Mouse (Mus musculus): Measurements from ENCODE around the gene Gtpbp3. TPM values are rescaled to one million over a fixed set of nuclear protein-coding genes. Genes with fewer than 3 reads are reported as not detected.
"Not testable (repeated sequence)": the region's sequence is repeated elsewhere in the genome, so short reads cannot be mapped to it uniquely, and the experiment has no call there.

Gene Gtpbp3
- polyA plus RNA-seq, 1 experiment, result 56.8 TPM

- TF ChIP-seq CTCF (IDR thresholded peaks at IDR 0.05; ENCODE audit: borderline replicate concordance, control insufficient read depth, extremely low read depth, insufficient read depth, low read length, poor library complexity), result no peak
- no peak for TF ChIP-seq POLR2A (IDR thresholded peaks at IDR 0.05; ENCODE audit: control insufficient read depth, extremely low read depth, insufficient read depth, low read length, poor library complexity)
- Histone ChIP-seq H3K27ac (ENCODE audit: control insufficient read depth, insufficient read depth, low read length) (no peak within 1 kb of the TSS), H3K4me3 (ENCODE audit: control insufficient read depth, insufficient read depth, low read length) (no peak within 1 kb of the TSS), H3K36me3 (ENCODE audit: control insufficient read depth, insufficient read depth, low read length) (no peaks in the 10 kb centered on the region), H3K4me1 (replicated peaks; ENCODE audit: control insufficient read depth, insufficient read depth, low read length) (peaks cover 9% of the 10 kb centered on the region), H3K27me3 (ENCODE audit: control insufficient read depth, insufficient read depth, low read length) (no peaks in the 10 kb centered on the region)
- WGBS, result 87% methylated on average over 46 of the region's 46 CpGs
- DNase-seq, result no peak
Observed at GRCm38 (mm10) chr8:71525226-71526050, 37.5 kb downstream of the Gtpbp3 start, which contains the start of gene Ccdc194. TSS of gene Ccdc194 (minus strand) at chr8:71525711.

GRCm38 (mm10) chr8:71526272-71526671, 38.4 kb downstream of the Gtpbp3 start:
- H3K4me1 ChIP-seq (replicated peaks; ENCODE audit: control insufficient read depth, insufficient read depth, low read length), result peaks cover 9% of the 10 kb centered on the region
- DNase-seq, result no peak
- TF ChIP-seq POLR2A (IDR thresholded peaks at IDR 0.05; ENCODE audit: control insufficient read depth, extremely low read depth, insufficient read depth, low read length, poor library complexity), result no peak
- TF ChIP-seq CTCF (IDR thresholded peaks at IDR 0.05; ENCODE audit: borderline replicate concordance, control insufficient read depth, extremely low read depth, insufficient read depth, low read length, poor library complexity), result no peak
- WGBS, result 71% methylated on average over 6 of the region's 6 CpGs
- no peaks in the 10 kb centered on the region for H3K27me3 ChIP-seq (ENCODE audit: control insufficient read depth, insufficient read depth, low read length)
- no peaks in the 10 kb centered on the region for H3K36me3 ChIP-seq (ENCODE audit: control insufficient read depth, insufficient read depth, low read length)
- H3K4me3 ChIP-seq (ENCODE audit: control insufficient read depth, insufficient read depth, low read length), result no peak overlapping the region
- no peak overlapping the region for H3K27ac ChIP-seq (ENCODE audit: control insufficient read depth, insufficient read depth, low read length)

GRCm38 (mm10) chr8:71527162-71527870, 39.4 kb downstream of the Gtpbp3 start:
- H3K4me3 ChIP-seq (ENCODE audit: control insufficient read depth, insufficient read depth, low read length), result no peak overlapping the region
- H3K27ac ChIP-seq (ENCODE audit: control insufficient read depth, insufficient read depth, low read length), result no peak overlapping the region
- no peaks in the 10 kb centered on the region for H3K27me3 ChIP-seq (ENCODE audit: control insufficient read depth, insufficient read depth, low read length)
- no peaks in the 10 kb centered on the region for H3K36me3 ChIP-seq (ENCODE audit: control insufficient read depth, insufficient read depth, low read length)
- peaks cover 9% of the 10 kb centered on the region for H3K4me1 ChIP-seq (replicated peaks; ENCODE audit: control insufficient read depth, insufficient read depth, low read length)
- WGBS, result 67% methylated on average over 3 of the region's 3 CpGs
- no peak for DNase-seq
- TF ChIP-seq POLR2A (IDR thresholded peaks at IDR 0.05; ENCODE audit: control insufficient read depth, extremely low read depth, insufficient read depth, low read length, poor library complexity) (no peak), CTCF (IDR thresholded peaks at IDR 0.05; ENCODE audit: borderline replicate concordance, control insufficient read depth, extremely low read depth, insufficient read depth, low read length, poor library complexity) (no peak)

GRCm38 (mm10) chr8:71528362-71529073, 40.6 kb downstream of the Gtpbp3 start:
- H3K36me3 ChIP-seq (ENCODE audit: control insufficient read depth, insufficient read depth, low read length), result no peaks in the 10 kb centered on the region
- 11% methylated on average over 11 of the region's 11 CpGs for WGBS
- TF ChIP-seq CTCF (IDR thresholded peaks at IDR 0.05; ENCODE audit: borderline replicate concordance, control insufficient read depth, extremely low read depth, insufficient read depth, low read length, poor library complexity), result no peak
- no peak for TF ChIP-seq POLR2A (IDR thresholded peaks at IDR 0.05; ENCODE audit: control insufficient read depth, extremely low read depth, insufficient read depth, low read length, poor library complexity)
- peak overlapping the region; percentile 21; the same call in 1 of the 2 replicates for H3K27ac ChIP-seq (ENCODE audit: control insufficient read depth, insufficient read depth, low read length)
- peaks cover 9% of the 10 kb centered on the region for H3K4me1 ChIP-seq (replicated peaks; ENCODE audit: control insufficient read depth, insufficient read depth, low read length)
- no peak overlapping the region for H3K4me3 ChIP-seq (ENCODE audit: control insufficient read depth, insufficient read depth, low read length)
- DNase-seq, result peak; percentile 57
- no peaks in the 10 kb centered on the region for H3K27me3 ChIP-seq (ENCODE audit: control insufficient read depth, insufficient read depth, low read length)

GRCm38 (mm10) chr8:71530735-71531467, 43.0 kb downstream of the Gtpbp3 start:
- 86% methylated on average over 8 of the region's 12 CpGs for WGBS
- H3K27me3 ChIP-seq (ENCODE audit: control insufficient read depth, insufficient read depth, low read length); H3K4me3 ChIP-seq (ENCODE audit: control insufficient read depth, insufficient read depth, low read length); H3K36me3 ChIP-seq (ENCODE audit: control insufficient read depth, insufficient read depth, low read length); DNase-seq; H3K27ac ChIP-seq (ENCODE audit: control insufficient read depth, insufficient read depth, low read length): not testable (repeated sequence)
- peaks cover 19% of the 10 kb centered on the region for H3K4me1 ChIP-seq (replicated peaks; ENCODE audit: control insufficient read depth, insufficient read depth, low read length)

GRCm38 (mm10) chr8:71534263-71534810, 46.4 kb downstream of the Gtpbp3 start:
- TF ChIP-seq POLR2A (IDR thresholded peaks at IDR 0.05; ENCODE audit: control insufficient read depth, extremely low read depth, insufficient read depth, low read length, poor library complexity) (no peak), CTCF (IDR thresholded peaks at IDR 0.05; ENCODE audit: borderline replicate concordance, control insufficient read depth, extremely low read depth, insufficient read depth, low read length, poor library complexity) (no peak)
- Histone ChIP-seq H3K36me3 (ENCODE audit: control insufficient read depth, insufficient read depth, low read length) (no peaks in the 10 kb centered on the region), H3K4me1 (replicated peaks; ENCODE audit: control insufficient read depth, insufficient read depth, low read length) (peaks cover 28% of the 10 kb centered on the region), H3K27me3 (ENCODE audit: control insufficient read depth, insufficient read depth, low read length) (no peaks in the 10 kb centered on the region), H3K27ac (ENCODE audit: control insufficient read depth, insufficient read depth, low read length) (no peak overlapping the region), H3K4me3 (ENCODE audit: control insufficient read depth, insufficient read depth, low read length) (no peak overlapping the region)
- WGBS, result 88% methylated on average over 3 of the region's 3 CpGs
- DNase-seq, result no peak
